Mouse (Mus musculus) layer of hippocampus, postnatal 14 days (tissue): ENCODE results near the gene Plod2. TPM values are rescaled to one million over a fixed set of nuclear protein-coding genes. Genes with fewer than 3 reads are reported as not detected.

Experiments
- DNase-seq, 2 experiments: peaks; one replicate each; pipeline ENCODE4 v3.0.0; 2021 to 2022; ENCODE audit warnings: low spot score in 2 of 2, mixed read lengths in 1 of 2
- total RNA-seq, 2 experiments: library from RNA; stranded (reverse); gene quantifications; 2 replicates each; pipeline ENCODE4 v1.2.3; 2021

Plod2 gene
- total RNA-seq, 2 experiments from 2014 or later, result 10.1 to 11.7 TPM

GRCm38 (mm10) chr9:92552691-92553090, 10.7 kb downstream of the Plod2 start:
- DNase-seq, result no peak

GRCm38 (mm10) chr9:92555006-92555958, 13.3 kb downstream of the Plod2 start:
- DNase-seq, result no peak

GRCm38 (mm10) chr9:92559750-92560149, 17.7 kb downstream of the Plod2 start:
- DNase-seq, result no peak

- DNase-seq, result no peak
Observed at GRCm38 (mm10) chr9:92560840-92561547, 19.0 kb downstream of the Plod2 start.

GRCm38 (mm10) chr9:92562416-92562815, 20.4 kb downstream of the Plod2 start:
- DNase-seq, result no peak

- DNase-seq, result no peak
Observed at GRCm38 (mm10) chr9:92563306-92563705, 21.3 kb downstream of the Plod2 start.

GRCm38 (mm10) chr9:92564391-92564790, 22.4 kb downstream of the Plod2 start:
- DNase-seq, result no peak

GRCm38 (mm10) chr9:92566234-92566633, 24.2 kb downstream of the Plod2 start:
- no peak for DNase-seq

- no peak for DNase-seq
Observed at GRCm38 (mm10) chr9:92567474-92567873, 25.5 kb downstream of the Plod2 start.

- no peak for DNase-seq
Observed at GRCm38 (mm10) chr9:92568798-92569197, 26.8 kb downstream of the Plod2 start.

GRCm38 (mm10) chr9:92572376-92573108, 30.5 kb downstream of the Plod2 start:
- DNase-seq, result no peak

- DNase-seq, result no peak
Observed at GRCm38 (mm10) chr9:92583876-92584275, 41.9 kb downstream of the Plod2 start.

- DNase-seq, result no peak
Observed at GRCm38 (mm10) chr9:92586025-92586424, 44.0 kb downstream of the Plod2 start.

- no peak for DNase-seq
Observed at GRCm38 (mm10) chr9:92587391-92587790, 45.4 kb downstream of the Plod2 start.

GRCm38 (mm10) chr9:92588226-92588625, 46.2 kb downstream of the Plod2 start:
- DNase-seq, result no peak

GRCm38 (mm10) chr9:92589021-92589420, 47.0 kb downstream of the Plod2 start:
- DNase-seq, result no peak

- peak in 1 of 2 experiments; percentile 20 for DNase-seq
Observed at GRCm38 (mm10) chr9:92591482-92591881, 49.5 kb downstream of the Plod2 start.

GRCm38 (mm10) chr9:92592757-92593156, 50.7 kb downstream of the Plod2 start:
- no peak for DNase-seq

- no peak for DNase-seq
Observed at GRCm38 (mm10) chr9:92594491-92594890, 52.5 kb downstream of the Plod2 start.

- DNase-seq, result no peak
Observed at GRCm38 (mm10) chr9:92595296-92595695, 53.3 kb downstream of the Plod2 start.

- DNase-seq, result no peak
Observed at GRCm38 (mm10) chr9:92596916-92597547, 55.0 kb downstream of the Plod2 start.
